In genomic region chr2:102118988-102119460, GRCm38 (mm10) we compare ENCODE assay signal across 9 mouse cellular contexts.
DNase-seq lines count a peak whose midpoint lies in the region.
"Had no signal": no experiment of that assay in that cellular context is flagged by ENCODE, and none has a peak within 500 bp of the region (broad histone marks: within the 10 kb centered on the region; RNA-seq: fewer than 3 reads in every experiment).

No protein-coding gene starts in this region.

- peak; percentile 34 to 52 for DNase-seq in left cerebral cortex, adult 18-20 months (ENCODE audit: low spot score in 2 of 2)
- DNase-seq in left cerebral cortex, adult 11 months (ENCODE audit: low spot score) = no peak
- peak; percentile 35 for DNase-seq in embryo, embryonic 9.5 days (ENCODE audit: extremely low spot score)
- DNase-seq in gastrocnemius, postnatal 4 days (ENCODE audit: low spot score in 2 of 2) = peak; percentile 34 to 72
- DNase-seq in right cerebral cortex, postnatal 25 days = peak; percentile 39
- DNase-seq in spleen, adult 12 weeks (ENCODE audit: low spot score) = no peak
- no peak for DNase-seq in retina, embryonic 14.5 days (ENCODE audit: low spot score)
- DNase-seq in spleen, postnatal 10 days (ENCODE audit: low spot score in 2 of 2) = no peak
- DNase-seq: cerebellum, adult 9-10 months had no signal

Comparison
In these comparisons a context has a peak if more than half of its experiments do, and no peak if none do; other contexts are left out.
1. DNase-seq: peak in left cerebral cortex, adult 18-20 months (2 of 2), embryo, embryonic 9.5 days (single experiment), gastrocnemius, postnatal 4 days (2 of 2) and right cerebral cortex, postnatal 25 days (single experiment); none in left cerebral cortex, adult 11 months (single experiment), spleen, adult 12 weeks (single experiment), retina, embryonic 14.5 days (single experiment) and spleen, postnatal 10 days (0 of 2).